Mouse (Mus musculus) ES-E14 (cell line): ENCODE results near the gene Myg1. TPM values are rescaled to one million over a fixed set of nuclear protein-coding genes. Genes with fewer than 3 reads are reported as not detected.

Source experiments
- DNase-seq: peaks from one replicate; pipeline ENCODE4 v3.0.0-alpha.2; 2013; ENCODE audit warnings: low read depth, low spot score
- H3K27ac ChIP-seq: 2 replicates; pipeline ENCODE4 v1.5.1; 2012; ENCODE audit warnings: low read depth, mild to moderate bottlenecking, low read length, moderate library complexity, mixed read lengths; ENCODE audit not compliant: poor library complexity, insufficient read depth, severe bottlenecking
- H3K36me3 ChIP-seq: 2 replicates; pipeline ENCODE4 v1.6.1; 2012; ENCODE audit warnings: mild to moderate bottlenecking, low read length, moderate library complexity, mixed read lengths; ENCODE audit not compliant: control insufficient read depth, poor library complexity, insufficient read depth, severe bottlenecking
- H3K4me1 ChIP-seq, 2 experiments: fragments of 150-350 bp in 1 of 2; sonication (generic) in 1 of 2; 2 replicates each; pipeline ENCODE4 v1.6.1; 2012; ENCODE audit warnings: low read length in 2 of 2, mild to moderate bottlenecking in 1 of 2, mixed read lengths in 1 of 2; ENCODE audit not compliant: control insufficient read depth in 2 of 2, insufficient read depth in 2 of 2, poor library complexity in 1 of 2
- H3K4me3 ChIP-seq, 2 experiments: fragments of 150-350 bp in 1 of 2; sonication (generic) in 1 of 2; 2 replicates each; pipeline ENCODE4 v1.5.1; 2012; ENCODE audit warnings: low read length in 2 of 2, low read depth in 1 of 2, mild to moderate bottlenecking in 1 of 2, mixed read lengths in 1 of 2; ENCODE audit not compliant: insufficient read depth in 1 of 2, poor library complexity in 1 of 2, severe bottlenecking in 1 of 2
- H3K9ac ChIP-seq: 2 replicates; pipeline ENCODE4 v1.6.1; 2012; ENCODE audit warnings: low read depth, mild to moderate bottlenecking, low read length, mixed read lengths; ENCODE audit not compliant: poor library complexity, insufficient read depth, severe bottlenecking
- H3K9me3 ChIP-seq: fragments of 150-350 bp; sonication (generic); 2 replicates; pipeline ENCODE4 v1.6.1; 2012; ENCODE audit warnings: low read depth, mild to moderate bottlenecking, low read length; ENCODE audit not compliant: control insufficient read depth, insufficient read depth
- CHD2 ChIP-seq: IDR thresholded peaks from 2 replicates; pipeline ENCODE4 v1.6.1; 2014; ENCODE audit warnings: mild to moderate bottlenecking, low read depth, low read length, inconsistent platforms
- HCFC1 ChIP-seq: IDR thresholded peaks from 2 replicates; pipeline ENCODE4 v1.6.1; 2012; ENCODE audit warnings: low read length, inconsistent platforms, borderline replicate concordance; ENCODE audit not compliant: insufficient read depth
- MAFK ChIP-seq: IDR thresholded peaks from 2 replicates; pipeline ENCODE4 v1.6.1; 2014; ENCODE audit warnings: mild to moderate bottlenecking, low read depth, low read length, inconsistent platforms; ENCODE audit not compliant: insufficient read depth
- ZC3H11A ChIP-seq: IDR thresholded peaks from 2 replicates; pipeline ENCODE4 v1.6.1; 2012; ENCODE audit warnings: low read depth, mild to moderate bottlenecking, inconsistent platforms, low read length, borderline replicate concordance
- ZNF384 ChIP-seq: IDR thresholded peaks from 2 replicates; pipeline ENCODE4 v1.6.1; 2012; ENCODE audit warnings: low read depth, low read length, inconsistent platforms
- in situ Hi-C, 2 experiments: fragments of 600-800 bp; cut with MboI; formaldehyde crosslinking; loops; one replicate each; pipeline ENCODE4 v1.15.1; 2025; ENCODE audit warnings: low sequenced_read_pairs in 2 of 2, inconsistent platforms in 1 of 2; ENCODE audit not compliant: unreplicated experiment in 2 of 2
- total RNA-seq: library from RNA; depleted of rRNA; stranded (reverse); fragments of 300-350 nt; gene quantifications from 2 replicates; pipeline ENCODE4 v1.2.3, GENCODE M21; 2012

Myg1 gene
- total RNA-seq, 1 experiment = 109 TPM

- in situ Hi-C loops = no loop called here
- H3K4me3 ChIP-seq = peak overlapping the region; percentile 33 to 43; a peak in 2 of 4 replicates
- peak overlapping the region; percentile 57 for H3K9ac ChIP-seq
- H3K9me3 ChIP-seq = no peaks in the 10 kb centered on the region
- TF ChIP-seq ZNF384 (no peak), CHD2 (no peak)
- H3K36me3 ChIP-seq = no peaks in the 10 kb centered on the region
- no peak for DNase-seq
- peaks cover 4 to 18% of the 10 kb centered on the region in 2 experiments; a peak in 3 of 4 replicates for H3K4me1 ChIP-seq
- H3K27ac ChIP-seq = no peak overlapping the region
Measured at GRCm38 (mm10) chr15:102370727-102371126, 39.2 kb downstream of the Myg1 start.

- Histone ChIP-seq H3K36me3 (no peaks in the 10 kb centered on the region), H3K9ac (peak overlapping the region; percentile 63), H3K4me1 (peaks cover 3 to 8% of the 10 kb centered on the region in 2 experiments; a peak in 3 of 4 replicates), H3K27ac (no peak overlapping the region), H3K4me3 (peak overlapping the region; percentile 80 to 85), H3K9me3 (no peaks in the 10 kb centered on the region)
- TF ChIP-seq HCFC1 (no peak), MAFK (0 out of 2 replicates have a peak, but pooled peaks have one; percentile 6)
- in situ Hi-C loops = no loop called here
- DNase-seq = no peak
Measured at GRCm38 (mm10) chr15:102376453-102377162, 45.1 kb downstream of the Myg1 start.

- Histone ChIP-seq H3K4me1 (peaks cover 3 to 11% of the 10 kb centered on the region in 2 experiments; a peak in 3 of 4 replicates), H3K9ac (peak overlapping the region; percentile 63; the same call in 1 of the 2 replicates), H3K4me3 (peak overlapping the region; percentile 80 to 85), H3K9me3 (no peaks in the 10 kb centered on the region), H3K36me3 (no peaks in the 10 kb centered on the region), H3K27ac (no peak overlapping the region)
- in situ Hi-C loops = no loop called here
- DNase-seq = peak; percentile 91
- TF ChIP-seq CHD2 (peak; percentile 52; the same call in 1 of the 2 replicates), MAFK (no peak), ZC3H11A (no peak), ZNF384 (no peak), HCFC1 (peak; percentile 45; the same call in 1 of the 2 replicates)
Measured at GRCm38 (mm10) chr15:102377163-102377543, 45.6 kb downstream of the Myg1 start.

DNA sequence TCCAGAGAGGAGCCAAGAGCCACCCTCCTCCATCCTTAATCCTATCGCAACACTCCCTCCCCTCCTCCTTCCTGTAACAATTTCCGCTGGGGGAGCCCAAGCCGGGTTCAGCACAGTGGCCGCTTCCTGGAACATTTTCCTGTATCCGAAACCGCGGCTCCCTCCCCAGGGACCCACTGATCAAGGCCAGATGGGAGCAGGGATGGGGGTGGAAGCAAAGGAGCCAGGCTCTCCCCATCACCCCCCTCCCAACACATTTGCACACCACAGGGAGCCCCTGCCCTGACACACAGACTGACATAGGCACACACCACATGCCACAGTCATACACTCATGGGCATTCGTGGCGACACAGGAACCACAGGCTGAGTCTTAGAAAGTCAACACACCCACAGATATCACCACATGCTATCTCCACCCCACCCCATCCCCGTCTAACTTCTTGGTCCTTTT is 46.3 kb downstream of the Myg1 start:
- DNase-seq = no peak
- no peak for TF ChIP-seq MAFK
- no peak for TF ChIP-seq HCFC1
- no peak for TF ChIP-seq ZC3H11A
- no peak for TF ChIP-seq ZNF384
- TF ChIP-seq CHD2 = no peak
- Histone ChIP-seq H3K36me3 (no peaks in the 10 kb centered on the region), H3K9ac (0 out of 2 replicates have a peak overlapping the region, but pooled peaks have one; percentile 12), H3K4me3 (peak overlapping the region in 1 of 2 experiments; percentile 14; a peak in 1 of 4 replicates), H3K4me1 (peaks cover 3 to 11% of the 10 kb centered on the region in 2 experiments; a peak in 3 of 4 replicates), H3K27ac (no peak overlapping the region), H3K9me3 (no peaks in the 10 kb centered on the region)
- in situ Hi-C loops = no loop called here
